Mouse (Mus musculus) ES-Bruce4 (cell line): ENCODE measurements around the gene Ccdc177. TPM values are rescaled to one million over a fixed set of nuclear protein-coding genes. Genes with fewer than 3 reads are reported as not detected.

Experiments used
- H3K27ac ChIP-seq: 2 replicates; pipeline ENCODE4 v1.5.1; 2012; ENCODE audit warnings: low read length, inconsistent platforms; ENCODE audit not compliant: insufficient read depth
- H3K27me3 ChIP-seq: 2 replicates; pipeline ENCODE4 v1.6.1; 2012; ENCODE audit warnings: mild to moderate bottlenecking, low read length, inconsistent platforms; ENCODE audit not compliant: control insufficient read depth, poor library complexity, insufficient read depth, severe bottlenecking
- H3K36me3 ChIP-seq: 2 replicates; pipeline ENCODE4 v1.6.1; 2012; ENCODE audit warnings: inconsistent platforms, mild to moderate bottlenecking, low read length, moderate library complexity; ENCODE audit not compliant: control insufficient read depth, poor library complexity, insufficient read depth, severe bottlenecking
- H3K4me1 ChIP-seq: one replicate; pipeline ENCODE4 v1.8.1; 2011; ENCODE audit warnings: low read length; ENCODE audit not compliant: control insufficient read depth, insufficient read depth
- H3K4me3 ChIP-seq: 2 replicates; pipeline ENCODE4 v1.5.1; 2011; ENCODE audit warnings: low read depth, mild to moderate bottlenecking, low read length
- H3K9ac ChIP-seq: 2 replicates; pipeline ENCODE4 v1.6.1; 2012; ENCODE audit warnings: low read depth, mild to moderate bottlenecking, inconsistent platforms; ENCODE audit not compliant: poor library complexity, severe bottlenecking
- H3K9me3 ChIP-seq: replicated peaks from 2 replicates; pipeline ENCODE4 v1.6.1; 2012; ENCODE audit warnings: mild to moderate bottlenecking, low read length, inconsistent platforms; ENCODE audit not compliant: control insufficient read depth, poor library complexity, insufficient read depth, severe bottlenecking
- CTCF ChIP-seq: IDR thresholded peaks from one replicate; pipeline ENCODE4 v1.8.1; 2011; ENCODE audit warnings: low read depth, low read length
- EP300 ChIP-seq: IDR thresholded peaks from 2 replicates; pipeline ENCODE4 v1.6.1; 2011; ENCODE audit warnings: low read depth, low read length; ENCODE audit not compliant: insufficient read depth
- POLR2A ChIP-seq: IDR thresholded peaks from one replicate; pipeline ENCODE4 v1.8.1; 2011; ENCODE audit warnings: low read length; ENCODE audit not compliant: insufficient read depth
- polyA plus RNA-seq: library from polyadenylated mRNA; stranded (reverse); fragments of >200 nt; gene quantifications from 2 replicates; pipeline ENCODE4 v1.2.4, GENCODE M21; 2011; ENCODE audit warnings: low read depth; ENCODE audit not compliant: missing spikeins, insufficient read depth, insufficient read length

The Ccdc177 gene
- polyA plus RNA-seq, 1 experiment = not detected

DNA sequence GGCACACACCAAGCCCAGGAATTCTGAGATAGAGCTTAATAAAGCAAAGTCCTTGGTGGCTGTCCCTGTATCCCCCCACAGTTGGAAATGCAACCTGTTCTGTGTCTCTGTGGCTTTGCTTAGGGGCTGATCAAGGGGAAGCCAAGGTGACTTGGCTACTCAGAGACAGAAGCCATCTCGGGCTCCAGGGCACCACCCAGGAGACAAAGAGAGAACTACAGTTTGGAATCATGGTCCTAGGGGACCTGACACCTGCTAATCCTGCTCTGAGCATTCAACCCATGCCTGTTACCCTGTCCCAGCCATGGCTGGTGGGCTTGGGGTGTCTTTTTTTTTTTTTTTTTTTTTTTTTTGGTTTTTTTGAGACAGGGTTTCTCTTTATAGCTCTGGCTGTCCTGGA lies 32.3 kb downstream of the Ccdc177 start:
- Histone ChIP-seq H3K36me3 (no peaks in the 10 kb centered on the region), H3K27ac (no peak overlapping the region), H3K4me3 (no peak overlapping the region), H3K4me1 (no peaks in the 10 kb centered on the region), H3K27me3 (no peaks in the 10 kb centered on the region), H3K9ac (no peak overlapping the region), H3K9me3 (no peaks in the 10 kb centered on the region)
- no peak for TF ChIP-seq CTCF

DNA sequence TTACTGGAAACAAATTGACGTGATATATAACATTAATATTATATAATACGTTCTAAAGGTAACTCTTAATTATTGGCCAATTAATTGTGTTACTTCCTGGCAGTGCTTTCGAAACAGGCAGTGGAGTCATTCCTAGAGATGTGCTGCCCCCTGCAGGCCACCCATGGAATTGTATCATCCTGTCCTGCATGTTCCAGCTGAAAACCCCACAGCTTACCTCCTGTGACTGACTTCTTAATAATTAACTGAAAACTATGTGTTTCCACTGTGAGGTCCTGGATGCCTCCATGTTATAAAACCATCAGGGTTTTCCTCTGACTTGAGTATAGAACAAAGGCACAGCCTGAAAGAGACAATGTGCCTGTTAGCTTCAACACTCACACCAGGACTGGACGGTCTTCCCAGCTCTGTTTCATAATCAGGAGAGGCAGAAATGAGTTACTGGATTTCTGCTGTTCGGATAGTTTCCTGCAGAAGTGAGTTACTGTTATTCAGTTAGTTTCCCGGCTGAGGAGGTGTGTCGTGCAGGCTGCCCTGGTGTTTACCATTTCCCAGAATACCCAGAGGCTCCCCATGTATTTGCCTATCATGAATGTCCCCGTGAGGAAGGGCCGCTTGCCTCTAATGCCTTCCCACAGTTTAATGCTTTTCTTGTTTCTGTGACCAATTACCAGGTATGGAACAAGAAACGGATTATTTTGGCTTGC lies 35.5 kb downstream of the Ccdc177 start:
- Histone ChIP-seq H3K36me3 (no peaks in the 10 kb centered on the region), H3K4me3 (no peak overlapping the region), H3K27ac (no peak overlapping the region), H3K4me1 (no peaks in the 10 kb centered on the region), H3K27me3 (no peaks in the 10 kb centered on the region), H3K9me3 (no peaks in the 10 kb centered on the region), H3K9ac (no peak overlapping the region)
- TF ChIP-seq CTCF (peak; percentile 81), POLR2A (no peak), EP300 (no peak)

DNA sequence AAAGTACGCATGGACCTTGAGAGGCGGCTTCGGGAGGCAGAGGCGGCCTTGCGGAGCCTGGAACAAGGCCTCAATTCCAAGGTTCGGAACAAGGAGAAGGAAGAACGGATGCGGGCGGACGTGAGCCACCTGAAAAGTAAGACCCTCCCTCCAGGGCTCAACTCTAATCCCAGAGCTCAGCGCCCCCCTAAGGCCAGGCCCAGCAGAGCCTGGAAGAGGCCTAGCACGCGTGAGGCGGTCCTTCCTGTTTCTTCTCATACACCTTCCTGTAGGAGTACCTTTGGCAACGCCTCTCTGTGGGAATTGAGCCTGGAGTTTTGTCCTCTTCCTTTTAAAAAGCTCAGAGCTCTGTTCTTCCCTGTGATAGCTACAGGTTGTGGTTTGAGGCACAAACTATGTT lies 39.0 kb downstream of the Ccdc177 start:
- TF ChIP-seq CTCF = peak; percentile 76
- peak; percentile 23; the same call in 1 of the 2 replicates for TF ChIP-seq EP300
- TF ChIP-seq POLR2A = peak; percentile 87
- Histone ChIP-seq H3K27me3 (no peaks in the 10 kb centered on the region), H3K9ac (peak overlapping the region; percentile 60), H3K4me3 (peak overlapping the region; percentile 74), H3K9me3 (no peaks in the 10 kb centered on the region), H3K36me3 (no peaks in the 10 kb centered on the region), H3K27ac (peak overlapping the region; percentile 4; the same call in 1 of the 2 replicates), H3K4me1 (no peaks in the 10 kb centered on the region)

DNA sequence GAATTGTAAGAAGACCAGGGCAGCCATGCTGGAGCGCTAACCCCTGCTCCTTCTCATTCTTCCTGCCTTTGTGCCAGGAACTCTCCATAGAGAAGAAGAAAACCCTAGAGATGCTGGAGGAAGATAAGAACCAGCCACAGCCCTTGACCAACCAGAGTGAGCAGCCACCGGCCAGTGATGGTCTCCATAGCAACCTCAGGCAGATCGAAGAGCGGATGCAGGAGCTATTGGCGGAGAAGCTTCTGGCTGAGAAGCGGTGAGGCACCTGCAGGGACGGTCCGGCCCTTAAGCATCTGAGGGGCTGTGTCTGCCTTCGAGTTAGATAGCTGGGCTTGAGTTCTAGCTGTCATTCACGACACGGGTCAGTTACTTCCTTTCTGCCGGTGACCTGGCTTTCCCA lies 40.0 kb downstream of the Ccdc177 start:
- Histone ChIP-seq H3K4me3 (peak overlapping the region; percentile 74), H3K27me3 (no peaks in the 10 kb centered on the region), H3K9ac (peak overlapping the region; percentile 60; the same call in 1 of the 2 replicates), H3K36me3 (no peaks in the 10 kb centered on the region), H3K27ac (no peak overlapping the region), H3K4me1 (no peaks in the 10 kb centered on the region), H3K9me3 (no peaks in the 10 kb centered on the region)
- TF ChIP-seq POLR2A (no peak), CTCF (no peak)

DNA sequence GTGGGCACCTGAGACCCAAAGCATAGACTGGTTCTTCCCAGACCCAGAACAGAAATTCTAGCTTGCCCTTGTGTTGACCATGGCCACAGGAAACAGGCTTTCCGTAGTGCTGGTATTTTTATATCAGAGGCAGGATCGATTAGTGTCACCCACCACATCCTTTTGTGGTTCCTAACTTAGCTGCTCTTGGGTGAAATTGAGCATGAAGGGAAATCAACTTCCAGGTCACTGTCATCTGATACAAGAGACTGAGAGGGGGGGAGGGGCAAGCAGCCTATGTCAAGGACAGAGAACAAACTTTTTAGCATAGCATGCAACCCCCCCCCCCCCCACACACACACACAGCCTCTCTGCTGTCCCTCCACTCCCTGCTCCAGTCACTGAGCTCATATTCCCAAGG lies 41.3 kb downstream of the Ccdc177 start:
- TF ChIP-seq POLR2A (no peak), CTCF (no peak), EP300 (no peak)
- Histone ChIP-seq H3K4me1 (peaks cover 2% of the 10 kb centered on the region), H3K9me3 (no peaks in the 10 kb centered on the region), H3K9ac (no peak overlapping the region), H3K4me3 (no peak overlapping the region), H3K36me3 (no peaks in the 10 kb centered on the region), H3K27ac (no peak overlapping the region), H3K27me3 (no peaks in the 10 kb centered on the region)

DNA sequence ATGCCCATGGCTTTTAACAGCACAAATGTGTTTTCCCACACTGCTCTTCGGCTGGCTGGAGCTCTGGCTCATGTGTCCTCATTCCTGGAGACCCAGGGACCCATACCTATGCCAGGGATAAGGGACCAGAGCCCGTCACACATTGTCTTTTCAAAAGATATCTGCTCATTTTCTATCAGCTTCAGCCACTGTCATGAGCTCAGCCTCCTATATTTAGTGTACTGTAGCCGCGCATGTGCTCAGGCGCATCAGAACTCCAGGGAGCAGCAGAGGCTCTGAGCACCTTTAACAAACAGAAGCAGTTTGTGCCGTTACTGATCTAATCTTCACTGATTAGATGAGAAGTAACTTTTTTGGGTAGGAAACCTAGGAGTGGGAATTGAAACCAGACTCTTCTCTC lies 44.6 kb downstream of the Ccdc177 start:
- Histone ChIP-seq H3K9me3 (no peaks in the 10 kb centered on the region), H3K27me3 (no peaks in the 10 kb centered on the region), H3K4me3 (no peak overlapping the region), H3K27ac (no peak overlapping the region), H3K36me3 (no peaks in the 10 kb centered on the region), H3K9ac (no peak overlapping the region), H3K4me1 (peaks cover 2% of the 10 kb centered on the region)
- TF ChIP-seq CTCF (no peak), EP300 (no peak), POLR2A (no peak)
